7 mouse cellular contexts compared by ENCODE assay signal in the genomic region with DNA sequence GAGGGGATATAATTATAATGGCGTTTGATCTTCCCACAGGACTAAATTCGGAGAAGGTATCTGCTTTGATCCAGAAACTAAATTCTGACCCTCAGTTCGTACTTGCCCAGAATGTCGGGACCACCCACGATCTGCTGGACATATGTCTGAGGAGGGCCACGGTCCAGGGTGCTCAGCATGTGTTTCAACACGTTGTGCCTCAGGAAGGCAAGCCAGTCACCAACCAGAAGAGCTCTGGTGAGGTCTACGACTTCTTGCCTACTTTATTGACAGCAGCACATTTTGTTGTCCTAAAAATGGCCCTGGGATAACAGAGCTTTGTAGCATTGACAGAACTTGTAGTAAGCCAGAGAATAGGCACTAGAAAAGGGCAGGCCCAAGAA. TPM values are rescaled to one million over a fixed set of nuclear protein-coding genes. Genes with fewer than 3 reads are reported as not detected.
DNase-seq lines count a peak whose midpoint lies in the region; ATAC-seq and TF ChIP-seq lines count a peak whose summit lies in the region.

No protein-coding gene starts in this region.

- H3K79me2 ChIP-seq in myocyte (ENCODE audit: control insufficient read depth, insufficient read depth), result peaks cover 5% of the 10 kb centered on the region

- H3K4me2 ChIP-seq in lung, embryonic 16.5 days (ENCODE audit: low read depth, low read length), result peak overlapping the region; percentile 93
- peak overlapping the region; percentile 82 for H3K4me2 ChIP-seq in embryonic facial prominence, embryonic 14.5 days (ENCODE audit: low read depth, low read length)
- H3K4me2 ChIP-seq in intestine, postnatal 0 days (replicated peaks; ENCODE audit: low read depth), result peak overlapping the region; percentile 72
- H3K4me2 ChIP-seq in myocyte (ENCODE audit: low read depth), result peak overlapping the region; percentile 95

- ATAC-seq in lung, embryonic 16.5 days (ENCODE audit: low read depth), result peak; percentile 12; the same call in 1 of the 2 replicates
- no peak for ATAC-seq in embryonic facial prominence, embryonic 14.5 days (ENCODE audit: low read depth)
- no peak for ATAC-seq in intestine, postnatal 0 days

- H3K36me3 ChIP-seq in lung, embryonic 16.5 days (ENCODE audit: control insufficient read depth, insufficient read depth, low read length), result peaks cover 7% of the 10 kb centered on the region
- H3K36me3 ChIP-seq in embryonic facial prominence, embryonic 14.5 days (ENCODE audit: control insufficient read depth, insufficient read depth, low read length), result peaks cover 25% of the 10 kb centered on the region
- peaks cover 6% of the 10 kb centered on the region for H3K36me3 ChIP-seq in intestine, postnatal 0 days (ENCODE audit: control insufficient read depth, insufficient read depth)
- H3K36me3 ChIP-seq in myocyte (ENCODE audit: control insufficient read depth, insufficient read depth), result peaks cover 25% of the 10 kb centered on the region

- H3K27me3 ChIP-seq in lung, embryonic 16.5 days (ENCODE audit: control insufficient read depth, insufficient read depth, low read depth, low read length), result no peaks in the 10 kb centered on the region
- H3K27me3 ChIP-seq in embryonic facial prominence, embryonic 14.5 days (replicated peaks; ENCODE audit: control insufficient read depth, insufficient read depth, low read length), result no peaks in the 10 kb centered on the region
- H3K27me3 ChIP-seq in intestine, postnatal 0 days (replicated peaks; ENCODE audit: control insufficient read depth, insufficient read depth, low read length), result no peaks in the 10 kb centered on the region
- H3K27me3 ChIP-seq in myocyte (ENCODE audit: control insufficient read depth, insufficient read depth, insufficient read length), result no peaks in the 10 kb centered on the region

- H3K4me1 ChIP-seq in lung, embryonic 16.5 days (replicated peaks; ENCODE audit: control insufficient read depth, insufficient read depth, low read length), result peaks cover 11% of the 10 kb centered on the region
- peaks cover 4% of the 10 kb centered on the region; the same call in 1 of the 2 replicates for H3K4me1 ChIP-seq in brown adipose tissue, adult 24 weeks (ENCODE audit: control insufficient read depth, insufficient read depth, insufficient read length, low read length)
- peaks cover 17% of the 10 kb centered on the region for H3K4me1 ChIP-seq in embryonic facial prominence, embryonic 14.5 days (ENCODE audit: control insufficient read depth, insufficient read depth, low read length)
- H3K4me1 ChIP-seq in intestine, postnatal 0 days (replicated peaks; ENCODE audit: control insufficient read depth, insufficient read depth, low read length), result peaks cover 3% of the 10 kb centered on the region; the same call in 1 of the 2 replicates

- 2% methylated on average over 8 of the region's 8 CpGs for WGBS in lung, embryonic 16.5 days
- WGBS in embryonic facial prominence, embryonic 14.5 days, result 3% methylated on average over 8 of the region's 8 CpGs
- WGBS in intestine, postnatal 0 days, result 3% methylated on average over 8 of the region's 8 CpGs

- H3ac ChIP-seq in myocyte (ENCODE audit: control insufficient read depth, insufficient read length), result peak overlapping the region; percentile 36

- no peak for TF ChIP-seq POLR2A in myocyte (IDR thresholded peaks at IDR 0.05; ENCODE audit: insufficient read length, low read depth)

- no peaks in the 10 kb centered on the region for H3K9me3 ChIP-seq in lung, embryonic 16.5 days (ENCODE audit: control insufficient read depth, low read length)
- H3K9me3 ChIP-seq in embryonic facial prominence, embryonic 14.5 days (ENCODE audit: control insufficient read depth, low read length), result no peaks in the 10 kb centered on the region
- no peaks in the 10 kb centered on the region for H3K9me3 ChIP-seq in intestine, postnatal 0 days (ENCODE audit: control insufficient read depth)

- peak overlapping the region; percentile 83 for H3K9ac ChIP-seq in lung, embryonic 16.5 days (ENCODE audit: low read length)
- H3K9ac ChIP-seq in embryonic facial prominence, embryonic 14.5 days (ENCODE audit: low read depth, low read length), result peak overlapping the region; percentile 83
- peak overlapping the region; percentile 66; the same call in 1 of the 2 replicates for H3K9ac ChIP-seq in intestine, postnatal 0 days (ENCODE audit: low read depth, low read length)

- no peak for DNase-seq in lung, postnatal 14 days
- no peak for DNase-seq in embryonic facial prominence, embryonic 14.5 days (ENCODE audit: low spot score)
- no peak for DNase-seq in urinary bladder, adult 2 months (ENCODE audit: low spot score)

- peak overlapping the region; percentile 71; the same call in 1 of the 2 replicates for H3K27ac ChIP-seq in lung, embryonic 16.5 days (ENCODE audit: low read length)
- no peak overlapping the region for H3K27ac ChIP-seq in brown adipose tissue, adult 24 weeks (replicated peaks; ENCODE audit: low read depth, low read length)
- no peak overlapping the region; the same call in 1 of the 2 replicates for H3K27ac ChIP-seq in embryonic facial prominence, embryonic 14.5 days (replicated peaks; ENCODE audit: low read depth, low read length)
- no peak overlapping the region for H3K27ac ChIP-seq in intestine, postnatal 0 days (ENCODE audit: low read depth, low read length)

- peak overlapping the region; percentile 77 for H3K4me3 ChIP-seq in lung, embryonic 16.5 days (ENCODE audit: low read length)
- peak overlapping the region; percentile 98 for H3K4me3 ChIP-seq in brown adipose tissue, adult 24 weeks (ENCODE audit: insufficient read depth, low read depth, low read length)
- H3K4me3 ChIP-seq in embryonic facial prominence, embryonic 14.5 days (ENCODE audit: low read depth, low read length), result peak overlapping the region; percentile 69
- peak overlapping the region; percentile 67 for H3K4me3 ChIP-seq in intestine, postnatal 0 days (ENCODE audit: low read depth, low read length)
- H3K4me3 ChIP-seq in myocyte, result peak overlapping the region; percentile 89

- TF ChIP-seq CTCF in intestine, postnatal 0 days (IDR thresholded peaks at IDR 0.05; ENCODE audit: low read depth), result no peak

TF ChIP-seq in myocyte, 11 proteins besides CTCF, POLR2A, EP300 and RAD21:
- TF ChIP-seq REST (IDR thresholded peaks at IDR 0.05; ENCODE audit: insufficient read depth, insufficient read length), result no peak
- TF ChIP-seq MYOD1 (IDR thresholded peaks at IDR 0.05; ENCODE audit: control insufficient read depth in 1 of 3, insufficient read length in 2 of 3, low read depth in 2 of 3), result peak in 1 of 3 experiments; percentile 12
- TF ChIP-seq CEBPB (IDR thresholded peaks at IDR 0.05; ENCODE audit: insufficient read depth, poor library complexity, severe bottlenecking), result no peak

RNA-seq across cellular contexts. Expression of a gene that starts 21.6 kb away (rescaled TPM):
- 163 and 165 TPM in 2 replicates for polyA plus RNA-seq in lung, embryonic 16.5 days (2015; fragmentation: Nextera tagmentation; extraction: Ambion mirVana)
- polyA plus RNA-seq in brown adipose tissue, adult 24 weeks (2012; ENCODE audit: insufficient read depth, insufficient read length, missing spikeins), result 23.5 and 32.1 TPM in 2 replicates
- 127 and 137 TPM in 2 replicates for polyA plus RNA-seq in embryonic facial prominence, embryonic 14.5 days (2014; fragmentation: Nextera tagmentation; extraction: Ambion mirVana)
- 56.7 and 60.9 TPM in 2 replicates for polyA plus RNA-seq in intestine, postnatal 0 days (2015; fragmentation: Nextera tagmentation; extraction: Ambion mirVana)
- 58.3 TPM for polyA plus RNA-seq in myocyte (2012; fragmentation: generic; extraction: Trizol)
- polyA plus RNA-seq in urinary bladder, adult 2 months (2012; rRNA removed), result 25.8 and 34.6 TPM in 2 replicates

RNA-seq across cellular contexts. Expression of a gene that starts 44.2 kb away (rescaled TPM):
- polyA plus RNA-seq in lung, embryonic 16.5 days (2015; fragmentation: Nextera tagmentation; extraction: Ambion mirVana), result 0.11 and 0.47 TPM in 2 replicates
- polyA plus RNA-seq in brown adipose tissue, adult 24 weeks (2012; ENCODE audit: insufficient read depth, insufficient read length, missing spikeins), result 1.4 and 1.5 TPM in 2 replicates
- 0.62 and 1.5 TPM in 2 replicates for polyA plus RNA-seq in embryonic facial prominence, embryonic 14.5 days (2014; fragmentation: Nextera tagmentation; extraction: Ambion mirVana)
- 55.0 and 64.1 TPM in 2 replicates for polyA plus RNA-seq in intestine, postnatal 0 days (2015; fragmentation: Nextera tagmentation; extraction: Ambion mirVana)
- polyA plus RNA-seq in myocyte (2012; fragmentation: generic; extraction: Trizol), result not detected
- polyA plus RNA-seq in urinary bladder, adult 2 months (2012; rRNA removed), result 0.74 and 0.93 TPM in 2 replicates

RNA-seq across cellular contexts. Expression of a gene that starts 52.2 kb away (rescaled TPM):
- polyA plus RNA-seq in lung, embryonic 16.5 days (2015; fragmentation: Nextera tagmentation; extraction: Ambion mirVana), result 1.4 and 1.5 TPM in 2 replicates
- not detected in 2 replicates for polyA plus RNA-seq in brown adipose tissue, adult 24 weeks (2012; ENCODE audit: insufficient read depth, insufficient read length, missing spikeins)
- polyA plus RNA-seq in embryonic facial prominence, embryonic 14.5 days (2014; fragmentation: Nextera tagmentation; extraction: Ambion mirVana), result 0.73 and 2.2 TPM in 2 replicates
- 21.1 and 21.2 TPM in 2 replicates for polyA plus RNA-seq in intestine, postnatal 0 days (2015; fragmentation: Nextera tagmentation; extraction: Ambion mirVana)
- polyA plus RNA-seq in myocyte (2012; fragmentation: generic; extraction: Trizol), result not detected
- polyA plus RNA-seq in urinary bladder, adult 2 months (2012; rRNA removed), result 0.87 and 0.91 TPM in 2 replicates

Comparison
In these comparisons a context has a peak if more than half of its experiments do, and no peak if none do; other contexts are left out.
1. RNA of a gene that starts 44.2 kb away (polyA plus RNA-seq): 55.0 to 64.1 TPM in intestine, postnatal 0 days; 0.62 to 1.5 TPM in embryonic facial prominence, embryonic 14.5 days, 1.4 to 1.5 TPM in brown adipose tissue, adult 24 weeks, 0.74 to 0.93 TPM in urinary bladder, adult 2 months, 0.11 to 0.47 TPM in lung, embryonic 16.5 days and not detected in myocyte (single experiment); every median in the first group is over 10 times any median in the second.
2. Peak in every context shown above with its lines, with median percentiles within 50 percentile points of each other: H3K4me2 ChIP-seq, H3K4me3 ChIP-seq and H3K9ac ChIP-seq.